Mouse (Mus musculus): ENCODE data around the gene Brd3.
A peak's percentile ranks its signal among the peaks of the same experiment; 100 is the strongest.

The Brd3 gene

DNA sequence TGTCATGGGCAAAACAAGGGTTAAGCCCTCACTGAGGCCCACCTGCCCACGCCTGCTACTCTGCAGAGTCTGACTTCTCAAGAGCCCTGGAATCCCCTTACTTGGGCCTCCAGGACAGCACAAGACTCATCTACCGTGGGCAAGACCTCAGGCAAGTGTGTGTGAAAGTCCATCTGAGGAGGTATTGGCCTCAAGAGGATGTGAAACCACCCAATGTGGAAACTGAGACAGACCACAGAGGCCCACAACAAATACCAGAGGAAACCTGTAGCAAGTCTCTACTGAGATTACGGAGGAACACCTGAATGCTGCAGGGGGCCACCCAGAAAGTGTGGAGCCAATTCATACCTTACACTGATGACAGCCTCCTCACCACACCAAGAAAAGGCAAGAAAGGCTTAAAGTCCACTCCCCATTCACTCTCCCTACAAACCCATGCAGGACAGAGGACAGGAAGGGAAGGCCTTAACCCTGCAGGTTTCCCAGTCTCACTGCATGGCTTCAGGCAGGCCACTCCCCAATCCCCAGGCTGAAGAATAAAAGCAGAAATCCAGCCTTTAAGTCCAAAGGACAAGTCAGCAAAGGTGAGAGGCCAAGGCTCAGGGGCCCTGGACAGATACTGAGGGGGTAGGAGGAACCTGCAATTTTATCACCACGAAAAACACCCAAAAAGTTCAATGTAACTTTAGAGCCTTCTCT, 38.0 kb downstream of the Brd3 start:
- no peak for DNase-seq

DNA sequence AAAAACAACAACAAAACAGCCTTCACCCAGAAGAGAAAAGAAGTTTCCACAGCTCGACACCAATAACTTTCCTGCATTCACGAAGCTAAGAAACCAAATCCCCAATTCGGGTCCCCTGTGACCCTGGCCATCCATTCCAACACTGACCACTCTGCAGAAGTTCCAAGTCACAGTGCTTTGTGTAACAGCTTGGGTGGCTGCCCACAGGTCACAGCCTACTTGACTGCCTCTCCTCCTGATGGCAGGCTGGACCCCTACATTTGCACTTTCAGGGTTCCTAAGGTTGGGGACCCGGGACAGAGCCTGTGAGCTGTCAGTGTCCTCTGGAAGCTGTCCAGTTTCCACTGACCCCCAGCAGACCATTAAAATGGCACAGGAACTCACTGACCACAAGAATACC, 44.6 kb downstream of the Brd3 start:
- DNase-seq, result no peak

DNA sequence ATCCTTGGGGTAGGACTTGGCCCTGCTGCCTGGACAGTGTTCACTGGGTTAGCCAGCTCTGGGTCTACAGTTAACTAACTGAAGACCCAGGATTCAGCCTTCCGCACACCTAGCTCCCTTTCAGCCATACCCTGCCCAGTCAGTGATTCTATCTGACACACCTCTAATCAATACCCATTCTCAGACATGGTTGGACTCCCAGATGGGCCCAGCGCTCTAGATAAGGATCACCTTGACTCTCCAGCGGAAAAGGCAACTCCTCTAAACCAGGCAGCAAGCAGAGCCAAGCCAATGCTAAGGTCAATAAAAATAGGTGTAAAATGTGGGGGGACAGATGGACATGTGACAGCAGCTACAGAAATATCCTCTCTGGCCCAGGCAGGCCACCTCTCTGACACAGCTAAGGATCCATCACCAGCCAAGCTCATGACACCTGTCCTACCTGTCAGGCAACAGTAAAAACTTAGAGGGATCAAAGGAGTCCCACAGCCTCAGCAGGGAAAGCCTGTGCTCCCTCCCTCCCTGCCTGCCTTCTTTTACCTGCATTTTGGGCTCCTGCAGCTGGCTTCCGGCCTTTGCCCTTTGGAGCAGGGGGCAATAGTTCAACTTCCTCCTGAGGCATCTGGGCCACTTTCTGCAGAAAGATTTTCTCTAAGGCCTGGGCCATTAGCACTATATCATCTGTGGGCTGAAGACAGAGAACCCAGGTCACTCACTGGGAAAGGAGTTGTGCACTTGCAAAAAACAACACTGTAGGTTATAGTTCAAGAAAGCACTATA, 45.4 kb downstream of the Brd3 start:
- DNase-seq, result no peak

DNA sequence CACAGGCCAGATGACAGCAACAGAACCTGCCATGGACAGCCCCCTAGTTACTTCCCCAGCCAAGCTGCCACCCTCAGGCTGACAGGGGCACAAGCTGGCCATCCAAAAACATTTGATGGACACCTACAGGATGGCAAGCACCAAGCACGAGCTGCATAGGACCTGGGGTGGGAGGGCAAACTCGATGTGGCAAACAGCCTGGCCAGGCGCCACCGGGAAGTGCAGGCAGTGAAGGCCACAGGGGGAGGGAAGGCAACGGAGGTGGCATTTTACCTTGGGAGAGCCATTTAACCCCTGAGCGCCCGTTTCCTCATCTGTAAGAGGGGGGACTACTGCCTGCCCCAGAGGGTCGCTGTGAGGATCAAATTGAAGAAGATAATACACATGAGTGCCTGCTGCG, 46.8 kb downstream of the Brd3 start:
- DNase-seq, result no peak

DNA sequence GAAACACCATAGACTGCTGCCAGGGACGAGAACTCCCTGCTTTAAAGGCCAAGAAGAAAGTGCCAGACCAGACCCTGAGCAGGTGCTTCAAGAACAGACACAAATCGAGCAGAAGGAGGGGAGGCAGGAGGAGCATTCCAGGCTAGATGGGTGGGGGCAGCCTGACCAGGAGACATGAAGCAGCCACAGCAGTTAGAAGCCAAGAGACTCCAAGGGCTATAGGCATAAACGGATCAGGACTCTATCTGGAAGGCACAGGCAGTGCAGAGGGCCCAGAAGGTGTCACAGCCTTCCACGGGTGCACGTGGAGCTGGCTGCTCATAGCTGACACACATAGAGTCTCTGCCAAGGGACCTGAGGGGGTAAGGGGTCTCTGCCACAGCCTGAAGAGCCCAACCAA, 47.3 kb downstream of the Brd3 start:
- no peak for DNase-seq

DNA sequence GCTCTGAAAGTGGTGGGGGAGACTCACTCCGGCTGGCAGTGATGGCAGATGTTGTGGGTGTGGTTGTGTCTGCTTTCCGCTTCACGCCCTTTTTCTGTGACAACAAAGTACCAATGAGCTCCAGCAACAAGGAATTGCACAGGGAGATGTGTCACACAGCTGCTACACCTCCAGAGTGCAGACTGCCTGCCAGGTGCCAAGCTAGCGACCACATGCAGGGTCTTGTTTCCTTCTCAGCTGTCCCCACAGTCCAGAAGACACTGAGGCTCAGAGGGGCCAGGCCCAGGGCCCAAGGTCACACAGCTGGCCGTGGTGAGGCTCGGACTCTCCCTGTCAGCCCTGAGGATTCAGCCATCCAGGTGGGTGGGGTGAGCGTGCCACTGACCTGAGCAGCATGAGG, 47.7 kb downstream of the Brd3 start:
- no peak for DNase-seq

DNA sequence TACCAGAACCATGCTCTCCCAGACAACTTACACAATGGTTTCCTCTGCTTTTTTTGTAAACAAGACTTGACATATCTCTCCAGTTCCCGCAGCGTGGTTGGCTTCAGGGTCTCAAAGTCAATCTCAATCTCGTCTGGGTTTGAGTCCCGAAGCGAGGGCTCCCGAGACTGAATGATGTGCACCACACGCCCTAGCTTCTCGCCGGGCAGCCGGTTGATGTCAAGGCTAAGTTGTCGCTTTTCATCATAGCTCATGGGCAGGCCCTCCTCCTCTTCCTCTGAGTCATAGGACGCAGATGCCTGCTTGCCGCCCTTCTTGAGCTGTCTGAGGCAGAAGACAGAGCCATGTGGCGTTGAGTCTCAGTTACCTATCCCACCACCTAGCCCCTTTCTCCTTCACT, 57.2 kb downstream of the Brd3 start:
- no peak for DNase-seq

DNA sequence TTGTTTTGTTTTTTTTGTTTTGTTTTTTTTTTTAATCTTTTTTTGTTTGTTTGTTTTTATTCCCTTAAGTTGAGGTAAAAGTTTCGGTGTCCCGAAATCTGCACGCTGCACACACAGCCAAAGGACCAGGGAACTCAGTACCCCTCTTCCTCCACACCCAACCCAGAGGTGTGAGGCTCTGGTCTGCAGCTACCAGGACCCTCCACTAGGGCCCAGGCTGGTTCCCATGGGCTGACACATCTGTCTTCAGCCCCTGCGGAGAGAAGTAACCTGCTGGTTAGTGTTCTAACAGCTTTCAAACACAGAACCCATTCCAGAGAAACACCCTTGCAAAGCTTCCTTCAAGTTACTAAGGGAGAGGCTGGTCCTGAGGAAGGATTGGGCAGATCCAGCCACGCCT, 59.7 kb downstream of the Brd3 start:
- DNase-seq, result no peak

DNA sequence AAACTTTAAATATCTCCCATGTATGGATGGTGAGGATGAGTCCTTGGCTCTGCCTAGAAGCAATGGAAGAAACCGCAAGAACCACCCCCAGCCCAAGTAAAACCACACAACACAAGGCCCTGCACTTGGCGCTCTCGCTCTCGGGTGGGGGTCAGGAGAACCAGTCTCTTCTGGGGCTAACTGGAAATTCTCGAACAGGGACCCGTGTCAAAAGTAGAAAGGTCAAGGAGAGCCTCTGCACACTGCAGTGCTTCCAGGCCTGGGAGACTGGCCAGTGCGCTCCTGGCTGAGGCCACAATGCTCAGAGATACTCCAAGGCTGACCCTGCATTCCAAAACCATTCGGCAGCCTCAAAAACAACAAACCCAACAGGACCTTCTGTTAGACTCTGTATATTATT, 60.6 kb downstream of the Brd3 start:
- no peak for DNase-seq

DNA sequence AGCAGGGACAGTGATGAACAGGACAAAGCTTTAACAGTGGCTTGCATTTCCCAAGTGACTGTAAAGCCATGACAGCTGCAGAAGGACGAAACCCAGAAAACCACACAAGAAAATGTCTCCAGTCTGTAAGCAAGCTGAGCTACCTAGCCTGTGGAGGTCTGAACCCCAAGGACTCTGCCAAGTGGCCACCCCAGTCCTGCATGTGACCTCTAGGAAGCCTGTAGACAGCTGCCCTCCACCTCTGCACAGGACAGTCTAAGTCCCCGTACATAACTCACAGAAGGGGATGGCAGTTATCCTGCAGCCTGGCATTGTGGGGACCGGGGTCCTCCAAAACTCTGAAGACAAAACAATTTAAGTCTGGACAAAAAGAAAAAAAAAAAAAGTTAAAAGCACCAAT, 61.6 kb downstream of the Brd3 start:
- no peak for DNase-seq

DNA sequence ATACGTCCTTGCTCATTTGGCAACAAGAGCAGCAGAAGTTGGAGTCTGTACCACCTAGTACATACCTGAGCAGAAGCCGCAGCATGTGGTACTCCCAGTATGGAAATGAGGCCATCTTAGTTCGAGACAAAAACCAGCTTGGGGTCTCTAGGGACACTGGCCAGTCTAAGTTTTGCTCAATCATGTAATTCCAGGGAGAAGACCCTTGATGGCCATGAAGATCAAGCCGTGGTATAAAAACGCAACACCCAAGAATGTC, 64.1 kb downstream of the Brd3 start:
- DNase-seq, result no peak

DNA sequence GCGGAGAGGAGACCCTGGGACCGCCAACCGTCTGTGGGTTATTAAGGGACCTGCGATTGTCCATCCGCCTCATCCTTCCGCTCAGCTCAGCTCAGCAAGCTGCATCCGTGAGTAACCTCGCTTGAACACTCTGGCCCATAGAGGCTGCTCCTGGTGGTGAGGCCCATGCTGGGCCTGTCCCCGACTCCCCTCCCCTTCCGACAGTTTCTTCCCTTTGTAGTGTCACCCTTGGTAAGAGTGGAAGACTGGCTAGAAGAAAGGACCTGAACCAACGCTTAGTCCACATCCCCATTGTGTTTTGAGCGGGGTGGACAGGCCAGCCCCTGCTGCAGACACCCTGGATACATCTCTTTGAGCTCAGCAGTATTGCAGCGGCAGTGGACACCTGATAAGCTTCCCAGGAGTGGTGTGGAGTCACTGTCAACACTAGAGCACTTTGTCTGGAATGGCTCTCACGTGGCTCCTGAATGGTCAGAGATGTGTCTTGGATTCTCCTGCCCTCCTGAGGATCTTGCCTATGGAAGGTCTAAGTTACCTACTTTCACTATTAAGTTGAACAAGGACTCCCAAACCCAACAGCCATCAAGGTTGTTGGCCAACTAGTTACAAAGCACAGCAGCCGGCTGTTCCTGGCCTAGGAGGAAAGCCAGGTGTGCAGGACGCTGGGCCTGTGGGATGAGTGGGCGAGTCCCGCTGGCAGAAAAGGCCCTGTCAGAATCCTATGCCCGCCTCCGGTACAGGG, 64.6 kb downstream of the Brd3 start:
- peak; percentile 43 for DNase-seq

DNA sequence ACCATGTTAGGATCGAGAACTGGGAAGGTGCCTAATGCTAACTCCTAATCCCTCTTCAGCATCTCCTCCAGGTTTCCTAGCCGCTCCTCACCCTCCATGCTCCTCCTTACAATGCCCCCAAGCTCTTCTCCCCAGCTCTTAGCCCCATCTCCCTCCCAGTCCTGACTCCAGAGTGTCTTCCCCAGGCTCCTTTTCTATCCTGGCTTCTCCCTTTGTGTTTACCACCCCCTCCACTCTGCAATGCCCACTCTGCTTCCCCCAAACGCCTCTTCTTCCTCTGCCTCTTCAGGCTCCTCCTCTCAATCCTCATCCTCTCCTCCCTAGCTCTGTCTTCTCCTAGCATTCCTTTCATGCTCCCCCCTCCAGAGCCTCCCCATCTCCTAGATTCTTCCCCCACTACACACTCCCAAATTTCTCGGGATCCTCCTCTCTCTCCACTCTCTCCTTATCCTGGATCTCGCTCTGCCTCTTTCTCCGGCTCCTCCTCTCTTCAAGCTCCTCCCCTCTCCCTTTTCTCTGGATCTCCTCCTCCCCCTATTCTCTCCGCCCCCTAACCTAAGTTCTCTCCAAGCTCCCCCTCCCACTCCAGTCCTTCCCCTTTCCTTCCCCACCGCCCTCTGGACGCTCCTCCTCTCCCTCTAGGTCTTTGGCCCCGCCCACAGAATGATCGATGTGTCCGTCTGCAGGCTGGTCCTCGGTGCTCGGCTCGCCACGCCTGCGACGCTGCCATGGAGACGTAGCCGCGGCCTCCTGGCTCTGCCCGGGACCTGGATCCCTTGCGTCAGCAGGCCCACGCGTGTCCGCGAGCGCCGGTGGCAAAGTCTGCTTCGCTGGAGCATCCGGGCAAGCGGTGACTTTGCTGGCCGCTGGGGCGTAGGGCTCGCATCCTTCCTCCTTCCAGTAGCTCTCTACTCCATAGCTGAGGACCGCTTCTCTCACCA, 65.4 kb downstream of the Brd3 start, which contains the start of gene Brd3os:
TSS of gene Brd3os (plus strand) at position 558 of the 941 bp plus-strand sequence.
- DNase-seq, result peak; percentile 97

DNA sequence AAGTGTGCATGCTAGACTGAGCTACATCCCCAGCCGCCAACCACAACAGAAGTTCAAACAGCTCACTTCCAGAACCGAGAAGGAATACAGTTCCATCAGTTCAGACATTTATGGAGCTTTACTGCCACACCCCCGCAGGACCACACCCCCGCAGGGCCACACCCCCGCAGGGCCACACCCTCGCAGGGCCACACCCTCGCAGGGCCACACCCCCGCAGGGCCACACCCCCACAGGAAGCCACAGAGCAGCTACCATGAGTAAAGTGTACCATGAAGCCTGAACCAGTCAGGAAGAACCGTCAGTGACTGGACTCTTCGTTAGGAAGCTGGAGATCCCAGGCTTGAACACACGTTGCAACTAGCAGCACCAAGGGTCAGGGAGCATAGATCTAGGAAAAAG, 69.2 kb downstream of the Brd3 start:
- DNase-seq, result no peak

DNA sequence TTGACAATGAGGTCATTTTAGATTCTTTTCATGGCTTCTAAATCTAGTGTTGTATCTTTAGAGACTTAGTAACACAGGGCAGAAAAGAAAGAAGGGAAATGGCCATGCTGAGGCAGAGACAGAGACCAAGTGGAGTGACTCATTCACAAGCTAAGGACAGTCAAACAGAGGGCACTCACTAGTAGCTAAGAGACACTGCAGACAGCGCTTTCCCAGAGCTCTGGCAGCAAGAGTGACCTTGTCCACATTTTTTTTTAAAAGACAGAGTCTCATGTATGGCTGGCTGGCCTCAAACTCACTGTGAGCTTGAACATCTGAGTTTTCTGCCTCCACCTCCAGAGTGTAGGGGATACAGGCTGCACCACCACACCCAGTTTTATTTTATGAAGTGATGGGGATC, 69.6 kb downstream of the Brd3 start:
- DNase-seq, result no peak

DNA sequence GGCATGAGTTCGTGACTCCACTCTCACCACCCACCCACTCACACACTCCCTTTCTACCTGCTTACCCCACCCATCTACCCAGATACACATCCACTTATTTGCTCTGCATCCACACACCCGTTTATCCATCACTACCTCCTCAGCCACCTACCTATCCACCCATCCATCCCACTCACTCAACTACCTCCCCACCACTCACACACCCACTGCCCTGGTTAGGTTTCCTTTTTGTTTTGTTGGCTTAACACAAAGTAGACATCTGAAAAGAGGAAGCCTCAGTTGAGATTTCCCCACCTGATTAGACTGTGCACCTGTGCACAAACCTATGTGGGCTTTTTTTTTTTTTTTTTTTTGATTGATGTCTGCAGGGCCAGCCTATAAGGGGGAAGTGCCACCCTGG, 74.9 kb downstream of the Brd3 start:
- DNase-seq, result no peak

DNA sequence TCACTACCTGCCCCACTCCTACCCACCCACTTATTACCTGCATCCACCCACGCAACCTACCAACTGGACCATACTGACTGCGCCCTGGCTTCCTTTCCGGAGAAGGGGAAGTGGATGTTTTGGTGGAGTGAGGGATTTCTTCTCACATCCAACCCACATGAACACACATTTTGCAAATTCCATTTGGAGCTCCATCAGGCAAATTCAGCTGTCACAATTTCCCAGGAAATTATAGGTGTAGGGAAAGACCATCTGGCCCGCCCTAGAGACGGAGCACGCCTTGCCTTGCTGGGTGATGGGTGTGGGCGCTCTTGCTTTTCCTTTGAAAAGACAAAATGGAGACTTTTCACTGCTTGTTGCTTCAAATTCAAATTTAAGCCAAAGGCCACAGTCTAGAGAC, 76.8 kb downstream of the Brd3 start:
- DNase-seq, result no peak

DNA sequence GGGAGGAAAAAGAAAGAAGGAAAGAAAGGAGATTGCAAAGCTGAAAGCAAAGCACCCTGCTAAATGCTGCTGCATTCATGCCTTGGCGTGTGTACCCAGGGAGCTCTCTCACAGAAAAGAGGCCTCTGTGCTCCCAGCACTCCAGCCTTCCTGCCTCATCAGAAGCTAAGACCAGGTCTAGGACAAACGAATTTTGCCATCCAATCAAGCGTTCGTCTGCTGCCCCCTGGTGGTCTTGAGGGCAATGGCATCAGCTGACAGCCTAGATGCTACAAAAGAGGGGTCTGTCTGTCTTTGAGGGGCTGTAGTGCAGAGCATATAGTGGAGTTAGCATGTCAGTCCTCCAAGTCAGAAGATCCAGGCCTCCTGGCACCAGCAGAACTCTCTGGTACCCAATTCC, 79.4 kb downstream of the Brd3 start:
- DNase-seq, result peak; percentile 66

DNA sequence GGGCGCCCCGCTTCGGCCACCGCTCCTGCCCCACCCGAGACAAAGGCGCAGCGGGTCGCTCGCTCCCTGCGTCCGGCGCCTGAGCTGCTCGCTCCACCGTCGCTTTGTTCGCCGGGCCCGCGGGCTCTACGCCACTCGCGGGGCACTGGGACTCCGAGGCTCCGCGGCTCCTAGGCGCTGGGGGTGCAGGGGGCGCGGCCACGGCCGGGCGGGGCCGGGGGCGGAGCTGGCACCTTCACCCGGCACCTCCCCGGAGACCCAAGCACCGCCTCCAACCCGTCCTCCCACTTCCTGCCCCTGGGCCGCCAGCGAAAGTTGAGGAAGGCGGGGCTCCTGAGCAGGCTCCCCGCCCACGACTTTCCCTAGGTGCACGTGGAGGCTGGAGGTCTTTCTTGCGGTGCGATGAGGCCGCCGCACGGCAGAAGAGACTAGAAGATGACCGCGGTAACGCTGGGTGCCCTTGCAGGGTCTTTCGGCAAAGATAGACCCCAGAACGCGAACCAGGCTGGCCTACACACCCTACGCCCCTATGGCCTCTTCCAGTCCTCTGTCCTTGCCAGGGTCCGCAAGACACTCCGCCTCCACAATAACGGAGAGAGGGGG, 80.5 kb downstream of the Brd3 start, which contains the start of gene Vav2:
TSS of gene Vav2 (minus strand) at position 179 of the 603 bp plus-strand sequence.
- peak; percentile 60 for DNase-seq

DNA sequence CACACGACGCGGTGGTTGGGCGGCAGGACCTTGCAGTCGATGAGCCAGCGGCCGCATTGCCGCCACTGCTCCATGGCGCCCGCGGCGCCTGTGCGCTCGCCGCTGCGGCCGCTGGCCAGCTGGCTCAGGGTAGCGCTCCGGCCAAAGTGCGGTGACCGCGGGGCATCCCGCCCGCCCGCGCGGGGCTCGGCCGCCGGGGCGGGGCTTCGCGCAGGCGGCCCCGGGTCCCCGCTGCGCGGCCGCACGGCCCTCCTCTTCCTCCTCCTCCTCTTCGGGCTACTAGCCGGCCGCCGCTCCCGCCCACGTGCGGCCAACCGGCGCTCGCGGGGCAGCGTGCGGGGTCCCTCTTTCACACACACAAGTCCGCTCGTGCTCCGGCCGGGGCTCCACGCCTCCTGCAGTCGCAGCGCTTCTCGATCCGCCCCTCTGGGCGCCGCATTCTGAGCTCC, 81.0 kb downstream of the Brd3 start:
- no peak for DNase-seq

DNA sequence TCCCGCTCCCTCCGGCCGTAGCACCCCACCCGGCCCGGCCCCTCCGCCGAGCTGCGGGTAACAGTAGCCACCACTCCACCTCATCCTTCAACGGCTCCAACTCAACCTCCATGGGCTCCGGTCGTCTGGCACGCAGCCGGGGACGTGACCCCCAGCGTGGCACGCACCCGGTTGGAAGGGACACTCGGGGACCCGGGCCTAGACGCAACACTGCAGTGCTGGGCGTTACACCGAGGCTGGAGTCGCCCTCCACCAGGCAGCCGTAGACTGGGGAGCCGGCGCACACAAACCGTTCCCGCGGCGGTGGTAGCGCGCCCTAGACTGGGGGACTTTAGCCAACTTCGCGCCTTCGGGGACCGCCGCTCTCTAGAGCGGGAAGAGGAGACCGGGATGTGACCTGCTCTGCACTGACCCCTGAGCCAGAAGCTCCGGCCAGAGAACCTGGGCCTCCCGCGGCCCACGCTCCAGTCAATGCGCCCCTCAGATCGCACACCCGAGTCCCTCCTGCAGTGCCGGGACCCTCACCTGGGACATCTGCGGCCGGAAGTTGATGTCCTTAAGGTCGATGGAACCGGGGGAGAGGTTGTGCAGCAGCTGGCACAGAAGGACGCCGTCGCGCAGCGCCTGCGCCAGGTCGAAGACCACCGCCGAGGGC, 81.6 kb downstream of the Brd3 start:
- DNase-seq, result no peak

DNA sequence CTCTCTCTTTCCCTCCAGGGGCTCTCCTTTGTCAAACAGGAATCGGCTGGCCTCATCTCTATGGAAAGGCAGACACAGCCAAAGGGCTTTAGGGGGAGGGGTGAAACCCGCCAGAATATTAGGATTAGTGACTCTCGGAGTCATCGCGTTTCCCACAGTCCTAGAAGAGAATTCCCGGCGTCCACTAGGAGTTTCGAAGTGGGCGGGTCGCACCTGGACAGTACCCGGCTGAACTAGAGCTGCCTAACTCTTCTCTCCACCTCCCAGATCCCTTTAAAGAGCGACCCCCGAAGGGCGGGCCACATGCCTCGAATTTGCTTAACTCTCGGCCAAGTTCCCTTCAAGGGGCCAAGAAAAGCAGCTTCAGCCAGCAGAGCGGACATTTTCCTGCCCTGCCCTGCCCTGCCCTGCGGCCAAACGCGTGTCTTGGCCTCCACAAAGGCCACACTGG, 82.3 kb downstream of the Brd3 start:
- DNase-seq, result no peak
